Mouse (Mus musculus) adrenal gland, adult 2 months (tissue): Measurements from ENCODE around the gene Nrp1. TPM values are rescaled to one million over a fixed set of nuclear protein-coding genes. Genes with fewer than 3 reads are reported as not detected.

Source experiments
- DNase-seq: peaks from one replicate; pipeline ENCODE4 v3.0.0; 2021
- polyA plus RNA-seq: library from polyadenylated mRNA; depleted of rRNA; stranded (reverse); fragments of >200 nt; gene quantifications from 2 replicates; pipeline ENCODE4 v1.2.3, GENCODE M21; 2012
- total RNA-seq, 2 experiments: library from RNA; stranded (reverse); gene quantifications; 2 replicates each; pipeline ENCODE4 v1.2.3; 2021

Nrp1 gene
- total and polyA plus RNA-seq, 3 experiments, result 31.1 to 130 (median 74.4) TPM

GRCm38 (mm10) chr8:128505866-128506265 lies 147.5 kb downstream of the Nrp1 start:
- no peak for DNase-seq

- DNase-seq, result no peak
Observed at GRCm38 (mm10) chr8:128508723-128509122, 150.3 kb downstream of the Nrp1 start.

GRCm38 (mm10) chr8:128511021-128511420 lies 152.6 kb downstream of the Nrp1 start:
- no peak for DNase-seq

- no peak for DNase-seq
Observed at GRCm38 (mm10) chr8:128511732-128512131, 153.3 kb downstream of the Nrp1 start.

DNA sequence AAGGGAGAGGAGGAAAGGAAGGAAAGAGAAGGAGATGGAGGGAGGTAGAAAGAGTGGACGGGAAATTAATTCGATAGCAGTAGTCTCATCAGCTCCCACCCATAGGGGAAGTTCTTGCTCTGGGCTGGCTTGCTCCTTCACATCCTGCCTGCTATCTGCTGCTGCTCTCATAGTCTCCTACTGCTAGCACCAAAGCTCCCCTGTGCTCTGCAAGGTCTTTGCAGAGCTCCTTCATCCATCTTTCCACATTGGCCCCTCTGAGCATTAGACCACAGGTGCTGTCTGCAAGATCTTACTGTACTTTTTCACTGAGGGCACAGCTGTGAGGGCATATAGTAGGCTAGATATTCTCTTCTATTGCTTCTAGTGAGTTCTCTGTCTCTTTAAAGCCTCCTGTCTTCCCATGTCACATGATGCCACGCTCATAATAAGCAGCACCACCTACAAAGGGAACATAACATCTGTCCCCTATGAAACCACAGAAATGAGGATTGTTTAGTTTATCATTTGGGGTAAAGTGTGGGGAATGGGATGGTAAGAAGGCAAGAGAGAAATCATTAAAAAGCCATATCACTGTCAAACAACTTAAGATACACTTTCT lies 158.5 kb downstream of the Nrp1 start:
- no peak for DNase-seq

DNA sequence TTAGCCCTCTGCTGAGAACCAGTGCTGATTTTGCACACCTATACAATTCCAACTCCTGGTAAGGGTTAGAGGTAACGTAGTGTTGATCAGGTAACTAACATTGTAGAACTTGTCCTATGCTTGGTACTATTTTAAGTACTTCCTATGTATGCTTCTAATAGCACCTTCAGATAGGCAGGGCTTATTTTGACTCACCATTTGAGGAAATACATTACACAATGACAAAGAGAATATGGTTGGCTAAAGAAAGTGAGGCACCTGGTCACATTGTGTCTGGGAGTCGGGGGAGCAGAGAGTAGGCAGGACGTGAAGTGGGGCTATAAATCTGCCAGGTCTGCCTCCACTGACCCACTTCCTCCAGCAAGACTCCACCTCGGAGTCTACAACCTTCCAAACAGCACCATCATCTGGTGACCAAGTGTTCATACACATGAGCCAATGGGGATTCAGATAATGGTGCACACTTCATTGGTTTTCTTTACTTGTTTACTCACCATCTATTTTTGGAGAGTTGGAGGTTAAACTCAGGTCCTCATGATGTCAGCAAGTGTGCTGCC lies 159.2 kb downstream of the Nrp1 start:
- DNase-seq, result no peak

GRCm38 (mm10) chr8:128519366-128519765 lies 161.0 kb downstream of the Nrp1 start:
- DNase-seq, result peak; percentile 32

DNA sequence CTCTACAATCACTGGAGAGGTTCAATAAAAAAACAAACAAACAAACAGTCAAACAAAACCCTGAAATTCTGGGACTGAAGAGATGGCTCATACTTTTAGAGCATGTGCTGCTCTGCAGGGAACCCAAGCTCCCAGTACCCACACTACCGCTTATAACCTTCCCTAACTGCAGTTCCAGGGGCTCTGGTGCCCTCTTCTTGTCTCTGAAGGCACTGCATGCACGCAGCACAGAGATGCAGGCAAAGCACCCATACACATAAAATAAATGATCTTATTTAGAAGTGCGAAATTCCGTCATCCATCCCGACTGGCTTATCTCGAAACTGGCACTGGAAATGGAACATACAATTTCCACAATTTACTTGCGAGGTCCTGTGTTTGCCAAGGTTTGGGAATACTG lies 165.4 kb downstream of the Nrp1 start:
- DNase-seq, result peak; percentile 15

- no peak for DNase-seq
Observed at GRCm38 (mm10) chr8:128525912-128526311, 167.5 kb downstream of the Nrp1 start.

DNA sequence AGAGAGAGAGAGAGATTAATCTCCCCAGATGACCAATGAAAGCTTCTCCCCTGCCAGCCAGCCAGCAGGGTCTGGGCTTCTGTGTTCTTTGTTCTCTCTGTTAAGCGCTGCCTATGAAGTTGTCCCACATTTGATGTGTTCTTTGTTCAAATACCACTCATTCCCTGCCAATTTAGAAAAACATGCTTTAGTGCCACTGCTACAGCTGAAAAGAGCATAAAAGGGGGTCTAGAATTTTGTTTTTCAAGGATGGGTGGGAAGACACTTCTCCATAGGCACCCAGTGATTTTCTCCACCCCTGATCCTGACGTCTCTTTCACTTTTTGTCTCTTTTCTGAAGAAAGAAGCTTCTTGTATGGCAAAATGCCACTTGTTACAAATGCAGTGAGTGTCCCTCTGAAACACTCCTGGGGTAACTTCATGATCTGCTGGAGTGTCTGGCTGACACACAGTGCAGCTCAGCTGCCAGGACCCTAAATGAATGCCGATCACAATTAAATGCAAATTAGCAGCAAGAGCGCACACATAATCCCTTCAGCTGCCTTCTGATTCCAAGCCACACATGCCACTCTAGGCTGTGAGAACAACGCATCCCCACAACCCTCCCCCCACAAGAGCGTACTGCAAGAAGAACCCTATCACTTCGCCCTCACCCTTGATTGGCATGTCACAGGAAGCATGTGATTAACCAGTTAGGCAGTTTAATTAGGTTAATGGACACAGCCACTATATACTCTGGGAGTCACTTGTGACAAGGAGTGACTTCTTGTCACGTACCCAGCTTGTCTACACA lies 170.4 kb downstream of the Nrp1 start:
- no peak for DNase-seq

GRCm38 (mm10) chr8:128534442-128534871 lies 176.1 kb downstream of the Nrp1 start:
- DNase-seq, result no peak

DNA sequence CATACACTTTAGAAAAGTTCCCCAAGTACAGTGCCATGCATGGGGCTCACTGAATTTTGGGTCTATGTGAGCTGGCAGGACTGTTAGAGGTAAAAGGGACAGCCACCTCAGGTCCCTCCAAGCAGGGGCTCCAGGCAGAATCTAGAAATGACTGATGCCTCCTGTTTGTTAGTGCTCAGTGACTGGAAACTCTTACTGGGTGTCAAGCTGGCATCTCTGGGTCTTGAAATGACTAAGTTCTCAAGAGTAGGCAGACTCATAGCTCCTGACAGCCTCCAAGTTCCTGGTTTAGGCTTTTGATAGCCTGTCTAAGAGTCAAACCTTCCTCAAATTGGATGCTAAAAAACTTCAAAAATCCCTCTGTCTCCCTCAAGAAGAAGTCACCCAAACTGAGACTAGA lies 177.3 kb downstream of the Nrp1 start:
- no peak for DNase-seq

GRCm38 (mm10) chr8:128538378-128538777 lies 180.0 kb downstream of the Nrp1 start:
- DNase-seq, result no peak

- DNase-seq, result no peak
Observed at GRCm38 (mm10) chr8:128541355-128542090, 183.1 kb downstream of the Nrp1 start.

GRCm38 (mm10) chr8:128544128-128544846 lies 185.9 kb downstream of the Nrp1 start:
- DNase-seq, result no peak

DNA sequence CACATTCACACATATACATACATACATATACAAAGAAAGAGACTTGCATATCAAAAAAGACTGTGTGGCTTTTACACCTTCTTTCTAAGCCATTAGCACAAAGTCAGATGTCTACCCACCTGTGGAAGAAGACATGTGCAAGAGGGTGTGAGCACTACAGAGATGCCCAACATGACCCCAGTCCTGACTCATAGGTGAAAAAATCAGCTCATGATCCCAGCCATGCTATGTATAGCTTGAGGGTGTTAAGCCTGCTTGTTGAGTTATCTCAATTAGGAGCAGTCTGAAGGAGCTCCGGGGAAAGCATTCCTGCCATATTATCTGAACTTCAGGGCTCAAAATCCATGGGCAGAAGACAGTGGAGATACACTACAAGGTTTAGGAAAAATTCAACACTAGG lies 187.9 kb downstream of the Nrp1 start:
- DNase-seq, result no peak

GRCm38 (mm10) chr8:128547361-128547760 lies 189.0 kb downstream of the Nrp1 start:
- no peak for DNase-seq

GRCm38 (mm10) chr8:128549738-128550137 lies 191.3 kb downstream of the Nrp1 start:
- DNase-seq, result no peak

GRCm38 (mm10) chr8:128551421-128552139 lies 193.2 kb downstream of the Nrp1 start:
- DNase-seq, result peak; percentile 71
